Mouse (Mus musculus) neutrophil, adult 83 days (primary cell): Measurements from ENCODE around the gene Slc16a5. TPM values are rescaled to one million over a fixed set of nuclear protein-coding genes. Genes with fewer than 3 reads are reported as not detected.

ENCODE experiments used
- total RNA-seq, 2 experiments: library from RNA; stranded (reverse); gene quantifications; one replicate each; pipeline ENCODE4 v1.2.4; 2023

Slc16a5 gene
- not detected for total RNA-seq

DNA sequence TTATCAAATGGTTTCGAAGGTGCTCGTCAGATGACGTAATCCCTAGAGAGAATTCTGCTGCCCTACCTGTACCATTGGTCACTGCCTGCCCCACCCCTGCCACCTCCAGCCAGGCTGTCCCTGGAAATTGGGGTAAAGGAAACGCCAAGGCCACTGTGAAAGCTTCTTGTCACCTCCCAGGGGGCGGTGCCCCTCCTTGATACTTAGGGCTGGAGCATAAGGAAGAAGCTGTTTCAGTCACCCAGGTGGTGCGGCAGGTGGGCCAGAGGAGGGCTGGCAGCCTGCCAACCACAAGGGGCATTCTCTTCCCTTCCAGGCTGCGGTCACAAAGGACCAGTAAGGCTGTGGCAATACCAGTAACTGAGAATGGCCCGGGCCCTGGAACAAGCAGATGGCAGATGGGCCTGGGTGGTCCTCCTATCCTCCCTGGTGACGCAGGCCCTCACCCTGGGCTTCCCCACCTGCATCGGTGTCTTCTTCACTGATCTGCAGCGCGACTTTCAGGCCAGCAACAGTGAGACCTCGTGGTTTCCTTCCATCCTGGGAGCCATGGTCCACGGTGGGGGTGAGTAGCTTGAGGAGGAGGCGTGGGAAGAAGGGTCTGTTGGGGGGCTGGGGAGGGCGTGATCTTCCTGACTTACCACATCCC, at the start of gene Slc16a5:
Gene Slc16a5, plus strand, starts transcription at position 232 of the 649 bp plus-strand sequence.

GRCm38 (mm10) chr11:115419531-115420237, 42.6 kb upstream of the Slc16a5 start, which contains the start of the genes Atp5h and Kctd2:
TSS of gene Atp5h (minus strand) at chr11:115419962.
TSS of gene Kctd2 (plus strand) at chr11:115420128.

GRCm38 (mm10) chr11:115439906-115440595, 22.2 kb upstream of the Slc16a5 start, which contains the start of gene Trim80:
TSS of gene Trim80 (plus strand) at chr11:115440545.

DNA sequence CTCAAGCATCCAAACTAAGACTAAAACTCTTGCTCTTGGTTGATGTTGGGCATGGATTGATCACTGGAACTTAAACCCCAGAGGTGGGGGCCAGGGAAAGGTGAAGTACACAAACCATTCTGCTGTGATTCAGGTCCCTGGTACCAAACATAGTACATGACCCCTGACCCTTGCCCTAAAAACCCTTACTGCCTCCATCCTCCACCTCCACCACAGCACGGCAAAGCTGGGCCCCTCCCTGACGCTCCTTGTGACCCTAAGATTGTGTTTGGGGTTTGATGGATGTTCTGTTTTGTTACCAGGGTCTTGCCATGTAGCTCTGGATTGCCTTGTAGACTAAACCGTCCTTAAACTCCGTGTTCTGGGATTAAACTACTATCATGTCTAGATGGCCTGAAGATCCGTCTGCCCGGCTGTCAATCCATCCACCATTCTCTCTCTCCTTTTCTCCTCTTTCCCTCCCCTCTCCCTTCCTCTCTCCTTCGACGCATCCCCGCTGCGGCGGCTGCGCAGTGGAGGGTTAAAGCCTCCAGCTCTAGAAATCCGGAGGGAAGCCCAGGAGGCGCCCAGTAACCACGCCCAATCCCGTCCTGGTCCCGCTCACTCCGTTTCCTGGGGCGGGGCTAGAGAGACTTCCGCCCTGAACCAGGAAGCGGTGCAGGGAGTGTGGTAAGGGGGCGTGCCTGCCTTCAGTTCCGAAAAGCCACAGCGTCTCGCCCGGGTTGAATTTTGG, 12.9 kb downstream of the Slc16a5 start, which contains the start of gene Armc7:
Gene Armc7, plus strand, starts transcription at position 643 of the 733 bp plus-strand sequence.

DNA sequence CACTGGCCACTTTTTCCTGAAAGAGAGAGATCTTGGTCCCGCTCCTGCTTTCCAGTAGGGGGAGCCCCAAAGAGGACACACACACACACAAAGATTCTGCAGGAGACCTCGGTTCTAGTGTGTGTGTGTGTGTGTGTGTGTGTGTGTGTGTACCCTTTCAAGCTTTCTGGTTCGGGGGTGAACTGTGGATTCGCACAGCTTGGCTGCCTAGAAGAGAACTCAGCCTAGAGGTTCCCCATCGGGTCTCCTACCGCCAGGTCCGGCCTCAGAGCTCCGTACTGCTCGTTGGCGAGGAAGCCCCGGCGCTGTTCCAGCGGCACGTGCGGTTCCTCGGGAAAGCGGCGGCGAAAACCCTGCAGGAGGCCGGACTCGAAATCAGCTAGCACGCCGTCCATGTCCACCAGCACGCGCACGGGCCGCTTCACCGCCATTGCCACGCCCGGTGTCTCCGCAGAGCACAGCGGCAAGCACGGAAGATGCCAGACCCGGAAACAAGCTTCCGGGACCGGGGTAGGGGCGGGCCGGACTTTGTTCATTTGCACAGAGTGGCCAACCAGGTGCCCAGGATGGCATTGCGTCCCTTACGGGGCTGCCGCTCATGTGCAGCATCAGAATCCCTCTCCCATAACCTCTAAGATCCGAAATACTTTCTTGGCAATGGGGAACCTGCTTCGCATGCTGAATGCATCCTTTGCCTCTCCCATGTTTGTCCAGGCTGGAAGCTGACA, 29.2 kb downstream of the Slc16a5 start, which contains the start of gene Nt5c:
Gene Nt5c, minus strand, starts transcription at position 507 of the 728 bp plus-strand sequence.

DNA sequence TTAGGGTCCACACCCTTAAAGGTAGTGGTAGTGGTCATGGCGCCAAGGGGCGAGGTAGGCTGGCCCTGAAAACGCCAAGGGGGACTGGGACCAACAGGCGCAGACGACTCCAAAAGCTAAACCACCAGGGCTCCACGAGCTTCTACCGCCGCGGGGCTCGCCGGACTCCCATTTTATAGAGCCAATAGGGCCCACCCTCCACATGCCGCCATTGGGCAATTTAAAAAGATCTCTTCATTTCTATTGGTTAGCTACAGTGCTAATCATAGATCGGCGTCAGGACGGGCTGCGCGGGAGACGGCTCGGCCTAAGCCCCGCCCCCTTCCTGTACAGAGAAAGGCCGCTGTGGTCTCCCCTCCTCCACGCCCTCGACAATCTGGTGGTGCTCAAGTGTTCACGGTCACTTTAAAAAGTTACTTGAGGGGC, 52.0 kb downstream of the Slc16a5 start, which contains the start of gene Jpt1:
Gene Jpt1, minus strand, starts transcription at position 150 of the 426 bp plus-strand sequence.

Other genes starting within 250 kb of the Slc16a5 start
- not detected for gene Grin2c, start 195.2 kb upstream of the Slc16a5 start, total RNA-seq
- 1 to 10 TPM; 7.5 to 9.2 TPM for gene Fdxr, start 185.4 kb upstream of the Slc16a5 start, total RNA-seq
- 1 to 10 TPM; 2.1 to 2.7 TPM for gene Fads6, start 164.8 kb upstream of the Slc16a5 start, total RNA-seq
- not detected for gene Otop2, start 155.3 kb upstream of the Slc16a5 start, total RNA-seq
- gene Ush1g, start 140.4 kb upstream of the Slc16a5 start, total RNA-seq, result not detected
- gene Otop3, start 127.7 kb upstream of the Slc16a5 start, total RNA-seq, result not detected
- under 1 TPM; 0.18 to 0.49 TPM for gene Hid1, start 94.7 kb upstream of the Slc16a5 start, total RNA-seq
- gene Cdr2l, start 80.6 kb upstream of the Slc16a5 start, total RNA-seq, result under 1 TPM; 0.38 to 0.64 TPM
- 10 to 100 TPM; 34.2 to 41.2 TPM for gene Mrpl58, start 58.7 kb upstream of the Slc16a5 start, total RNA-seq
- gene Atp5h, start 42.5 kb upstream of the Slc16a5 start, total RNA-seq, result 100 to 1,000 TPM; 211 to 231 TPM
- 10 to 100 TPM; 18.7 to 19.1 TPM for gene Kctd2, start 42.3 kb upstream of the Slc16a5 start, total RNA-seq
- gene Trim80, start 21.9 kb upstream of the Slc16a5 start, total RNA-seq, result not detected
- gene Armc7, start 13.2 kb downstream of the Slc16a5 start, total RNA-seq, result 10 to 100 TPM; 42.7 to 53.4 TPM
- gene Nt5c, start 29.4 kb downstream of the Slc16a5 start, total RNA-seq, result 10 to 100 TPM; 48.4 to 49.1 TPM
- 100 to 1,000 TPM; 148 to 154 TPM for gene Jpt1, start 51.9 kb downstream of the Slc16a5 start, total RNA-seq
- 100 to 1,000 TPM; 171 to 188 TPM for gene Sumo2, start 73.8 kb downstream of the Slc16a5 start, total RNA-seq
- 10 to 100 TPM; 45.5 to 50.1 TPM for gene Nup85, start 102.0 kb downstream of the Slc16a5 start, total RNA-seq
- 10 to 100 TPM; 11.0 to 19.1 TPM for gene Mrps7, start 141.5 kb downstream of the Slc16a5 start, total RNA-seq
- gene Gga3, start 141.6 kb downstream of the Slc16a5 start, total RNA-seq, result 10 to 100 TPM; 45.3 to 59.9 TPM
- gene Mif4gd, start 150.5 kb downstream of the Slc16a5 start, total RNA-seq, result 10 to 100 TPM; 20.5 to 21.7 TPM
- gene Slc25a19, start 165.8 kb downstream of the Slc16a5 start, total RNA-seq, result 10 to 100 TPM in 1 of 2 experiments, 1 to 10 TPM in 1; 10.0 to 11.4 TPM
- 100 to 1,000 TPM; 206 to 211 TPM for gene Grb2, start 246.1 kb downstream of the Slc16a5 start, total RNA-seq